Mouse (Mus musculus): ENCODE results near the gene Aff2.

Aff2 gene

DNA sequence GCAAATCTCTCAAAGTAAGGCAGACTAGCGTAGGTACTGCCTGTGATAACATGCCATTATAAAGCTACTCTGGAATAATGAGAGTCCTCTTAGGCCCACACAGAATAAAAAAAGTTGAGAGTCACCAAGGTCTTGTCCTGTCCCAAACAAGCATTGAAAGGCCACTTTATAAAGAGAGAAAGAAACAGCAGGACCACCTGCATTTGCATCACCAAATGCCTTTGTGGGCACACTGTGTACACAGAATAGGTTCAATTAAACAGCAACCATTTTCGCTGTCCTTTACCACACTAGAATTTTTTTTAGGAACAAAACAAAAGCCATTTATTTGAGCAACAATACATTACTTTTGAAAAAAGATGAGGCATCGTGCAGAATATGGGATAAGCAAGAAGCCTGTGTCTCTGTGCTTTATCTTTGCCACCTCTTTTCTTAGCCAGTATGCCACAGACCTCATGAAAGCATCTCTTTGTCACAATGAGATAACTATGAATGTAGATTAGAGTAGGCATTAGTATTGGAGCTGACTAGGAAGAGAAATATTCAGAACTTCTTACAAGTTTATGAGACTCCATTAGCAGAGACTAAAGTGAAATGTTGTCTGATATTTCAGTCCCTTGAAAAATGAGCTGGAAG is 385.0 kb downstream of the Aff2 start:
- DNase-seq (ENCODE audit: low read depth): no peak

DNA sequence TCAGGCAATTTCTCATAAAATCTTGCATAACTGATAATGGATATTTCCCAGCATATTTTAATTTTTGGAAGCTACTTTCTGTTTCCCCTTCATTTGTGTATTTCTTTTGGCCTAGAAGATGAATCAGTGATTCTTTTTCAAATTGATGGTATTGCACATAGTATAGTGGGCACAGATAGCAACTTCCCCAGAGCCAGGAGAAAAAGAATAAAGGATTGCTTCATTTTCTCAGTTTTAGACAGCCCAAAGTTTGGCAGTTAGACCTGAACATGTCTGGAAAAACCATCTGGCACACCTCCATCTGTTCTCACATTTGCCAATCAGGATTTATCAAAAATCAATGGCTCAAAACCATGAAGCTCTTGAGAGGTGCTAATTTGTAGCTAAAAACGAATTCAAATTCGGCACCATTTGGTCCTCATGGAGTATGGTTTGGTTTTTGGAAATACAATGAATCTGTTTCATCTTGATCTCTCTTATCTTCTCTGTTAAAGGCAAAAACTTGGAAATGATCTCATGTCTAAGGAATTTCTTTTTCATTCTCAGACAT is 441.9 kb downstream of the Aff2 start:
- DNase-seq (ENCODE audit: low read depth): no peak

DNA sequence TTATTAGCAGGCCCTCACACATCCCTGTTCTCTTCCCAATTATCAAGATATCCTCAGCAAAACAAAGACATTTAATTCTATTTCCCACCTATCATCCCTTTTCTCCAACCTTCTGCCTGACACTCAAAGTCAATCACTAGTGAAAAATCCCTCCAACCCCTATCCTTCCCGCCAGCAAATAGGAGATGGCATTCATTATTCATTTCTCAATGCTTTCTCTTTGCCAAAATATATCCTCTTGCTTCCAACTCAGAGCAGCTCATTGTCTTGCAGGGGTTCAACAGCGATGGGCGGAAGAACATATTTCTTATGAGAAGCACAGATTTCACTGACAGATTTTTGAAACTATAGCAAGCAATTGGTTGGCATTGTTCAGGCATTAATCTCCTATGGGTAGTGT is 442.4 kb downstream of the Aff2 start:
- DNase-seq (ENCODE audit: low read depth): no peak

DNA sequence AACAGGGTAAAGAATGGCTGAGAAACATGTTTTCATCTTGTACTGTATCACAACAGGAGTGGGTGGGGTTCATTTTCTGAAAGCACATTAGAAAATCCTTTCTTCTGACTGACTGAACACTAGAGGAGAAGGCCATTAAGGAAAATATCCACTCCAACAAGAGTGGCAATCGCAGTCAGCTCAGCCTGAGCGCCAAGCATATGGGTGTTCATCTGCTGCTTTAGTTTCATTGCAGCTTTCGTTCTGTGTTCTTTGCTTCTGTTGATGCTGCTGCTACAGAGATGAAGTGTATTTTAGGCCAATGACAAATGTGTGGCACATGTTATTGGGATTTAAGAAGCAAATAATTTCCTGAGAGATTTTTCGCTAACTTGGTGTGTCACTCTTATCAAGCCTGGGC is 451.7 kb downstream of the Aff2 start:
- no peak for DNase-seq (ENCODE audit: low read depth)

DNA sequence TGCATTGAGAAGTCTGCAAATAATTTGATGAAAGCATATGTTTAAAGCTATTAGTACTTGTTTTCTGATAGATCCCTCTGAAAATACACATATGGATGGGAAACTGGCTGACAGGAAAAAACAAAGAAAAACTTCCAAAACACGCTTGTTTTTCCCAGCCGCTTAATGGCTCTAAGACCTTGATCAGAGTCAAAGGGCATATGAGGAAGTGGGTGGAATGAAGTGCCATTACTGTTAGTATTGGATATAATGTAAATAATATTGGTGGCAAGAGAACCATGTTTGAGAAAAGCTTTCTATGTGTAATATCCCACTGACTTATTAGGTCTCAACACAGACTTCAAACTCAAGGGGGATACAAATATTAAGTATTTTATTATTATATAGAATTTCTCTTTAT is 455.0 kb downstream of the Aff2 start:
- DNase-seq (ENCODE audit: low read depth): no peak

DNA sequence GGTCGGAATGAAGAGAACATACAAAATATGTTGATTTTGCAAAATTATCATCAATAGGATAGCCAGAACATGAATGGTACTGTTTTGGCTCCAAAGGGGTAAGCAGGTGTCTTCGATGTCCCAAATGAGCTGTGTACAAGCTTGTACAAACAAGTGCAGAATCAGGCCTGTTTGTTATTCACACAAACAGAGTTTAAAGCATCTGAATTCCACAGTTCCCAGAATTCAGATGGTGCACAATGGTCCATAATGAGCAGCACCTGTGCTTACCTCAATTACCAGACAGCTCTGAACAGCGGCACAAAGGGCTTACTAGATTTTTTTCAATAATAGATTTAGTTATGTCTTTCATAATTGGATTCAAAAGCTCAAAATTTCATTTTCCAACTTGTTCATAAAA is 457.6 kb downstream of the Aff2 start:
- no peak for DNase-seq (ENCODE audit: low read depth)

DNA sequence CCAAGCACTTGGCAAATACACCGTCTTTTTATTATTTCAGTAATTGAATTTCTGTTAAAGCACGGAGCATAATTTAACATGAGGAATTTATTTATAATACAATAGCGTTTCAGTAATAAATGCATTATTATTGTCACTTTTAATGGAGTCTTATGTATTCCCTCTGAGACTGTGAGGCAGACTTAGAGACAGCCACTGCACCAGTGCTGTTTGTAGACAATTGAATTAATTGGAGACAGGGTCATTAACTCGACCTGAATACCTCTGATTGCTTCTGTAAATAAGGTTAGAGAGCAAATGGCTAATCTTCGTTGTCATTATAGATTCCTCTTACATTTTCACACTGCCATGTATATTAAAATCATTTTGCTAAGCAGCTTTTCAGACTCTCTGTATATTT is 458.1 kb downstream of the Aff2 start:
- no peak for DNase-seq (ENCODE audit: low read depth)

DNA sequence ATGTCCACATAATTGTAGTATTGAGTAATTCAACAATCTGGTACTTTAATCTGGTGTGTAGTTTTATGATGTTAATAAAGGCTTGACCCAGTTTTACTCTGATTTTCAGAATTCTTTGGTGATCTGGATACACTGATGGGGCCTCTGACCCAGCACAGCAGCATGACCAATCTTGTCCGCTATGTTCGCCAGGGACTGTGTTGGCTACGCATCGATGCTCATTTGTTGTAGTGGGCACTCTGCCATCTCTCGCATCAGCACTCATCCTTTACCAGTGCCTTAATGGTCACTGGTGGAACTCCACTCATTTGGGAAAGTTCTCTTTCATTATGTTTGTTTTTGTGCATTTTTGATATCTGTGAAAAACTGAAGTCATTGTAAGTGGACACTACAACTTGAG is 507.5 kb downstream of the Aff2 start:
- no peak for DNase-seq (ENCODE audit: low read depth)

DNA sequence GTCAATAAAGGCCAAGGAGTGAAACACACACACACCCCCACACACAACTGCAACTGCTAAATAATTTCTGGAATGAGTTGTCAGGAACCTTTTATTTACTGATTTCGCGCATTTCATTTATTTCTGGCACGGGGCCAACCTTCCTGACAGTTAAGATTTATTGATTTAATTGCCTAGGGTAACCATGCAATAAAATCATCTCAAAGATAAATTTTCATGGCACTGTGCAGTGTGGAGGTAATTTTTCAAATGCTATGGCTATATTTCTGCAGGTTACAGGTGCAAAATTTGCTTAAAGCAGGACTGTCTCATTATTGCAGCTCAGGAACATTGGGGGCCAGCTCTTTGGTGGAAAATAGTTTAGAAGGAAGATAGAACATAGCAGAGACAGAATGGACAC is 531.6 kb downstream of the Aff2 start:
- DNase-seq (ENCODE audit: low read depth): no peak

All from c-Kit-positive CD71-positive TER-119-negative erythroid progenitor cells, embryonic 14.5 days (primary cell).